Comparison of ENCODE assay signal across 16 mouse cellular contexts in genomic region chr8:118452445-118453103, GRCm38 (mm10).
DNase-seq lines count a peak whose midpoint lies in the region; ATAC-seq lines count a peak whose summit lies in the region.
"Had no signal": no experiment of that assay in that cellular context is flagged by ENCODE, and none has a peak within 500 bp of the region (broad histone marks: within the 10 kb centered on the region; RNA-seq: fewer than 3 reads in every experiment).

No protein-coding gene starts in this region.

- H3K27me3 ChIP-seq in kidney, embryonic 14.5 days (ENCODE audit: control insufficient read depth, insufficient read depth, low read length) = no peaks in the 10 kb centered on the region
- H3K27me3 ChIP-seq in intestine, embryonic 15.5 days (replicated peaks) = no peaks in the 10 kb centered on the region
- H3K27me3 ChIP-seq: CH12.LX; midbrain, embryonic 12.5 days had no signal

- 25% methylated on average over 11 of the region's 11 CpGs for WGBS in kidney, embryonic 14.5 days
- WGBS in intestine, embryonic 15.5 days = 53% methylated on average over 11 of the region's 11 CpGs

- intact Hi-C loops in heart, postnatal 14 days (cut with DNase I) = no loop called here

- no peaks in the 10 kb centered on the region for H3K4me1 ChIP-seq in kidney, embryonic 14.5 days (ENCODE audit: control insufficient read depth, insufficient read depth, low read length)
- H3K4me1 ChIP-seq in intestine, embryonic 15.5 days (replicated peaks) = no peaks in the 10 kb centered on the region
- H3K4me1 ChIP-seq: embryonic facial prominence, embryonic 10.5 days; midbrain, embryonic 12.5 days had no signal

- H3K4me3 ChIP-seq in kidney, embryonic 14.5 days (ENCODE audit: low read length) = no peak overlapping the region
- H3K4me3 ChIP-seq in intestine, embryonic 15.5 days (replicated peaks) = no peak overlapping the region
- H3K4me3 ChIP-seq: embryonic facial prominence, embryonic 10.5 days; midbrain, embryonic 12.5 days had no signal

- no peak overlapping the region for H3K27ac ChIP-seq in kidney, embryonic 14.5 days (ENCODE audit: low read depth, low read length)
- no peak overlapping the region for H3K27ac ChIP-seq in intestine, embryonic 15.5 days
- H3K27ac ChIP-seq: embryonic facial prominence, embryonic 10.5 days; midbrain, embryonic 12.5 days had no signal

- H3K4me2 ChIP-seq in kidney, embryonic 14.5 days (replicated peaks; ENCODE audit: low read depth, low read length) = no peak overlapping the region
- no peak overlapping the region for H3K4me2 ChIP-seq in intestine, embryonic 15.5 days (replicated peaks)
- H3K4me2 ChIP-seq: midbrain, embryonic 12.5 days had no signal

- DNase-seq in adrenal gland, postnatal 14 days = peak; percentile 7
- DNase-seq in adrenal gland, postnatal 4 days (ENCODE audit: low spot score in 2 of 2) = no peak
- DNase-seq in kidney, adult 11 months = no peak
- DNase-seq in mesoderm, embryonic 11.5 days (ENCODE audit: low read depth, low spot score) = peak; percentile 44
- DNase-seq in heart, postnatal 14 days = no peak
- DNase-seq: cerebellum, adult 9-11 months; left cerebral cortex, postnatal 4 days; lung, adult 18-20 months; lung, postnatal 36 days; thymus, postnatal 36 days had no signal

- no peak overlapping the region for H3K9ac ChIP-seq in kidney, embryonic 14.5 days (ENCODE audit: low read depth, low read length)
- H3K9ac ChIP-seq in intestine, embryonic 15.5 days = no peak overlapping the region
- H3K9ac ChIP-seq: midbrain, embryonic 12.5 days had no signal

- no peaks in the 10 kb centered on the region for H3K9me3 ChIP-seq in kidney, embryonic 14.5 days (ENCODE audit: control insufficient read depth, low read length)
- no peaks in the 10 kb centered on the region for H3K9me3 ChIP-seq in intestine, embryonic 15.5 days
- H3K9me3 ChIP-seq: embryonic facial prominence, embryonic 10.5 days; midbrain, embryonic 12.5 days had no signal

- no peaks in the 10 kb centered on the region for H3K36me3 ChIP-seq in kidney, embryonic 14.5 days (ENCODE audit: control insufficient read depth, insufficient read depth, low read length)
- no peaks in the 10 kb centered on the region for H3K36me3 ChIP-seq in intestine, embryonic 15.5 days
- H3K36me3 ChIP-seq: embryonic facial prominence, embryonic 10.5 days; midbrain, embryonic 12.5 days had no signal

- peak; percentile 64; the same call in 1 of the 2 replicates for ATAC-seq in kidney, embryonic 14.5 days (ENCODE audit: low FRiP score, low TSS enrichment)
- ATAC-seq in intestine, embryonic 15.5 days = no peak
- ATAC-seq: forebrain, embryonic 14.5 days had no signal

Comparison
In these comparisons a context has a peak if more than half of its experiments do, and no peak if none do; other contexts are left out.
1. DNase-seq: peak in adrenal gland, postnatal 14 days (single experiment) and mesoderm, embryonic 11.5 days (single experiment); none in adrenal gland, postnatal 4 days (0 of 2), kidney, adult 11 months (single experiment) and heart, postnatal 14 days (0 of 2).